Mouse (Mus musculus): ENCODE results near the gene Wdr47.
"Not testable (repeated sequence)": the region's sequence is repeated elsewhere in the genome, so short reads cannot be mapped to it uniquely, and the experiment has no call there.

Gene Wdr47

GRCm38 (mm10) chr3:108639412-108639811 lies 48.3 kb downstream of the Wdr47 start:
- peak in 1 of 2 experiments; percentile 3 for DNase-seq

- peak in 1 of 2 experiments; percentile 5 for DNase-seq
Measured at GRCm38 (mm10) chr3:108640998-108641397, 49.9 kb downstream of the Wdr47 start.

GRCm38 (mm10) chr3:108644856-108645255 lies 53.8 kb downstream of the Wdr47 start:
- no peak for DNase-seq

GRCm38 (mm10) chr3:108646036-108646435 lies 55.0 kb downstream of the Wdr47 start:
- DNase-seq: peak in 1 of 2 experiments; percentile 4

- DNase-seq: not testable (repeated sequence)
Measured at GRCm38 (mm10) chr3:108647681-108648080, 56.6 kb downstream of the Wdr47 start.

- DNase-seq: peak; percentile 12 to 24
Measured at GRCm38 (mm10) chr3:108652866-108653642, 62.0 kb downstream of the Wdr47 start.

GRCm38 (mm10) chr3:108653710-108654379 lies 62.8 kb downstream of the Wdr47 start, which contains the start of gene Clcc1:
Clcc1 (plus strand) TSS chr3:108653913.
- peak; percentile 96 to 98 for DNase-seq

GRCm38 (mm10) chr3:108654566-108654965 lies 63.5 kb downstream of the Wdr47 start:
- no peak for DNase-seq

- no peak for DNase-seq
Measured at GRCm38 (mm10) chr3:108655486-108655885, 64.4 kb downstream of the Wdr47 start.

GRCm38 (mm10) chr3:108658612-108659011 lies 67.5 kb downstream of the Wdr47 start:
- no peak for DNase-seq

- DNase-seq: no peak
Measured at GRCm38 (mm10) chr3:108660941-108661340, 69.9 kb downstream of the Wdr47 start.

- no peak for DNase-seq
Measured at GRCm38 (mm10) chr3:108676616-108677015, 85.5 kb downstream of the Wdr47 start.

GRCm38 (mm10) chr3:108681004-108681403 lies 89.9 kb downstream of the Wdr47 start:
- no peak for DNase-seq

GRCm38 (mm10) chr3:108683597-108683996 lies 92.5 kb downstream of the Wdr47 start:
- not testable (repeated sequence) for DNase-seq

- no peak for DNase-seq
Measured at GRCm38 (mm10) chr3:108685701-108686100, 94.6 kb downstream of the Wdr47 start.

- DNase-seq: no peak
Measured at GRCm38 (mm10) chr3:108689015-108689441, 97.9 kb downstream of the Wdr47 start.

GRCm38 (mm10) chr3:108689446-108689845 lies 98.4 kb downstream of the Wdr47 start:
- no peak for DNase-seq

- DNase-seq: no peak
Measured at GRCm38 (mm10) chr3:108689979-108690378, 98.9 kb downstream of the Wdr47 start.

- DNase-seq: no peak
Measured at GRCm38 (mm10) chr3:108694321-108694720, 103.2 kb downstream of the Wdr47 start.

All from kidney, postnatal 36 days (tissue).